Comparison of ENCODE assay signal across 1 mouse cellular context in genomic region chr15:12245580-12246359, GRCm38 (mm10).
TF ChIP-seq lines count a peak whose summit lies in the region.

No protein-coding gene starts in this region.

TF ChIP-seq in MEL, 35 proteins besides CTCF, POLR2A, EP300 and RAD21 (continued from another document):
- TF ChIP-seq UBTF (IDR thresholded peaks at IDR 0.05; ENCODE audit: borderline replicate concordance, insufficient read depth, low read depth, low read length) = no peak
- peak; percentile 94 for TF ChIP-seq TCF12 (IDR thresholded peaks at IDR 0.05; ENCODE audit: low read depth, low read length)
- no peak for TF ChIP-seq CHD1 (IDR thresholded peaks at IDR 0.05; ENCODE audit: low read depth, low read length)
- no peak for TF ChIP-seq POLR2AphosphoS2 (IDR thresholded peaks at IDR 0.05; ENCODE audit: low read length)
- TF ChIP-seq BHLHE40 (IDR thresholded peaks at IDR 0.05; ENCODE audit: borderline replicate concordance, low read depth, low read length) = peak; percentile 59; the same call in 1 of the 2 replicates
- TF ChIP-seq NRF1 (IDR thresholded peaks at IDR 0.05; ENCODE audit: insufficient read depth, low read depth, low read length, poor library complexity, severe bottlenecking) = no peak
- peak; percentile 96 for TF ChIP-seq ETS1 (IDR thresholded peaks at IDR 0.05; ENCODE audit: low read depth, low read length)
- no peak for TF ChIP-seq E2F4 (IDR thresholded peaks at IDR 0.05; ENCODE audit: borderline replicate concordance, low read depth, low read length)
- peak; percentile 44; the same call in 1 of the 2 replicates for TF ChIP-seq MAX (IDR thresholded peaks at IDR 0.05; ENCODE audit: low read length)
- TF ChIP-seq NELFE (IDR thresholded peaks at IDR 0.05; ENCODE audit: low read depth, low read length) = no peak
- peak; percentile 89 for TF ChIP-seq TAL1 (IDR thresholded peaks at IDR 0.05; ENCODE audit: low read length)
- no peak for TF ChIP-seq GABPA (IDR thresholded peaks at IDR 0.05; ENCODE audit: low read depth, low read length)
- TF ChIP-seq KAT2A (conservative IDR thresholded peaks at IDR 0.05; ENCODE audit: low read depth, low read length) = no peak
